Mouse (Mus musculus) thymus, adult 2 months (tissue): Measurements from ENCODE around the gene Mtr. TPM values are rescaled to one million over a fixed set of nuclear protein-coding genes. Genes with fewer than 3 reads are reported as not detected.

Experiments
- DNase-seq: peaks from one replicate; pipeline ENCODE4 v3.0.0; 2021
- H3K27ac ChIP-seq: fragments of 200-500 bp; 2 replicates; pipeline ENCODE4 v1.5.1; 2012; ENCODE audit warnings: low read length, control low read depth; ENCODE audit not compliant: control insufficient read depth, insufficient read depth
- H3K27me3 ChIP-seq: fragments of 200-500 bp; 2 replicates; pipeline ENCODE4 v1.6.1; 2012; ENCODE audit warnings: mild to moderate bottlenecking, low read length, moderate library complexity, mixed read lengths; ENCODE audit not compliant: control insufficient read depth, insufficient read depth
- H3K36me3 ChIP-seq: fragments of 200-500 bp; 2 replicates; pipeline ENCODE4 v1.6.1; 2012; ENCODE audit warnings: mild to moderate bottlenecking, low read length, moderate library complexity; ENCODE audit not compliant: control insufficient read depth, insufficient read depth
- H3K4me1 ChIP-seq: fragments of 200-500 bp; replicated peaks from 2 replicates; pipeline ENCODE4 v1.6.1; 2012; ENCODE audit warnings: low read length; ENCODE audit not compliant: control insufficient read depth, insufficient read depth
- H3K4me3 ChIP-seq: fragments of 200-500 bp; 2 replicates; pipeline ENCODE4 v1.5.1; 2012; ENCODE audit warnings: mild to moderate bottlenecking, low read length, control low read depth, moderate library complexity; ENCODE audit not compliant: control insufficient read depth, insufficient read depth
- CTCF ChIP-seq: fragments of 200-500 bp; IDR thresholded peaks from 2 replicates; pipeline ENCODE4 v1.5.1; 2012; ENCODE audit warnings: mild to moderate bottlenecking, control low read depth, low read length, moderate library complexity, borderline replicate concordance; ENCODE audit not compliant: control insufficient read depth, poor library complexity, insufficient read depth; ENCODE audit errors: extremely low read depth
- POLR2A ChIP-seq: fragments of 200-500 bp; IDR thresholded peaks from 2 replicates; pipeline ENCODE4 v1.6.1; 2012; ENCODE audit warnings: mild to moderate bottlenecking, low read length, control low read depth, moderate library complexity; ENCODE audit not compliant: control insufficient read depth, poor library complexity, insufficient read depth; ENCODE audit errors: extremely low read depth
- WGBS: fragments of 180-500 bp; shearing (Covaris S2); methylation state at CpG from one replicate; pipeline ENCODE4 v1.1.7; 2018; 5-methylcytosine and 5-hydroxymethylcytosine counted together
- polyA plus RNA-seq: library from polyadenylated mRNA; depleted of rRNA; stranded (reverse); fragments of >200 nt; gene quantifications from 2 replicates; pipeline ENCODE4 v1.2.3, GENCODE M21; 2012

Mtr gene
- polyA plus RNA-seq, 1 experiment: 13.5 TPM

DNA sequence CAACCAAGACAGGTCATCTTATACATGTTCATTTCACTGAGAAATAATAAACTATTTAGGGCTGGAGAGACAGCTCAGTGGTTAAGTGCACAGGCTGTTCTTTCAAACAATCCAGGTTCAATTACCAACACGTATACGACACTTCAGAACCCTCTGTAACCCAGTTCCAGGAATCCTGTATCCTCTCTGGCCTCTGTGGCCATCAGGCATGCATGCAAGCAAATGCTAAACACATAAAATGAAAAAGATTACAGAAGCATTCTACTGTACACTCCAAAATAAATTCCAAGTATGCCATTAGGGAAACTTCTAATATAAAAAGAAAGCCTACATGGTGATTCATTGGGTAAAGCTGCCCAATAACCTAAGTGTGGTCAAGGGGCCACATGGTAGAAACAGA lies 12.0 kb downstream of the Mtr start:
- no peak overlapping the region for H3K27ac ChIP-seq
- TF ChIP-seq POLR2A (no peak), CTCF (no peak)
- peaks cover 47% of the 10 kb centered on the region for H3K36me3 ChIP-seq
- H3K4me1 ChIP-seq: no peaks in the 10 kb centered on the region
- DNase-seq: no peak
- no peaks in the 10 kb centered on the region for H3K27me3 ChIP-seq
- H3K4me3 ChIP-seq: no peak overlapping the region
- WGBS: 94% methylated on average over 2 of the region's 2 CpGs

DNA sequence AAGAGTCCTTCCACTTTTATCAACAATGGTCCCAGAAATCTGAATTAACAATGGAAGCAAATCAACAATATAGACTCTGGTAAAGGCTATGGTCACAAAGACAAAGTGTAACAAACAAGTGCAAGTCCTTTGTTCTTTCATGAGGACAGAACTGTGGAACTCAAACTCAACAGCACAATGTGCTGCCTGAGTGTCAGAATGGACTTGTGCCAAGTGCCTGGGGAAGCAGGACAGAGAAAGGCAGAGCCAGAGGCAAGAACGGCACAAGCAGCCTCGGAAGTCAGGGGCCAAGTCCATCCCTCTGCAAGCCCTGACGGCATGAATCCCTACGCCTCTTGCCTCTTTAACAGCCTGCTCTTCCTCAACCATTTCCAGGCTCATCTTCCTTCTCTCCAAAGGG lies 13.9 kb downstream of the Mtr start:
- DNase-seq: no peak
- Histone ChIP-seq H3K36me3 (peaks cover 44% of the 10 kb centered on the region), H3K27ac (no peak overlapping the region), H3K4me3 (no peak overlapping the region), H3K27me3 (no peaks in the 10 kb centered on the region), H3K4me1 (no peaks in the 10 kb centered on the region)
- over 99% methylated on average over 4 of the region's 4 CpGs for WGBS
- TF ChIP-seq POLR2A (no peak), CTCF (no peak)

DNA sequence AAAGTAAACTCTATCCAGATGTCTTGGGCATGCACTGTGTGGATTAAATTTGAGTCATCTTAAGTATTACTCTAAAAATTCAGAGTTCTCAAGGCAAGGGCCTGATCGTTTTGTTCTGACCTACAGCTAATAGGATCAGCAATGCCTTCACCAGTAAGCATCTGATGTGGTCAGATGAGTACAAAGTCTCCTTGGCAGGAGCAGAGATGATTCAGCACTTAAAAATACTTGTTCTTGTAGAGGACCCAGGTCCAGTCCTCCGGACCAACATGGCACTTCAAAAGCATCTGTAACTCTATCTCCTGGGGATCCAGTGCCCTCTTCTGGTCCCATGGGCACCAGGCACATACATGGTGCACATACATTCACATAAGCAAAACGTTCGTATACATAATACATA lies 25.8 kb downstream of the Mtr start:
- Histone ChIP-seq H3K36me3 (peaks cover 41% of the 10 kb centered on the region), H3K4me1 (no peaks in the 10 kb centered on the region), H3K27me3 (no peaks in the 10 kb centered on the region), H3K4me3 (no peak overlapping the region), H3K27ac (no peak overlapping the region)
- 98% methylated on average over 4 of the region's 4 CpGs for WGBS
- TF ChIP-seq POLR2A (no peak), CTCF (no peak)
- no peak for DNase-seq

DNA sequence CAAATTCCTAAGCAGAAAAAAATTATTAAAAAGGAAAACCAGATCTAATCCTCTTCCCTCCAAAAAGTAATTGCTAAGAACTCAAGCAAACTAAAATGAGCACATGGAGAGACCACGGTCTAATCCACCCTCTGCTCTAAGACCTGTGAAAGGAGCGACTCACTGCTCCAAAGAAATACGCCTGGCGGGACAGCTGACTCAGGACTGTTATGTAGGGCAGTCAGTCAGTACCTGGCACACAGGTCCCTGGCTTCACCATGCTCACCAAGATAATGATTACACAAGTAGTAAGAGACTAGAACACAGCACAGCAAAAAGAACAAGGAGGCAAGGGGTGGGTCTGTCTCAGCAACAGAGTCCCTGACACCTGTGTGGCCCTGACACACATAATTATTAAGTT lies 29.7 kb downstream of the Mtr start:
- peaks cover 57% of the 10 kb centered on the region for H3K36me3 ChIP-seq
- no peaks in the 10 kb centered on the region for H3K4me1 ChIP-seq
- no peaks in the 10 kb centered on the region for H3K27me3 ChIP-seq
- WGBS: 97% methylated on average over 4 of the region's 4 CpGs
- no peak overlapping the region for H3K4me3 ChIP-seq
- no peak overlapping the region for H3K27ac ChIP-seq
- no peak for TF ChIP-seq CTCF
- no peak for TF ChIP-seq POLR2A
- DNase-seq: no peak

DNA sequence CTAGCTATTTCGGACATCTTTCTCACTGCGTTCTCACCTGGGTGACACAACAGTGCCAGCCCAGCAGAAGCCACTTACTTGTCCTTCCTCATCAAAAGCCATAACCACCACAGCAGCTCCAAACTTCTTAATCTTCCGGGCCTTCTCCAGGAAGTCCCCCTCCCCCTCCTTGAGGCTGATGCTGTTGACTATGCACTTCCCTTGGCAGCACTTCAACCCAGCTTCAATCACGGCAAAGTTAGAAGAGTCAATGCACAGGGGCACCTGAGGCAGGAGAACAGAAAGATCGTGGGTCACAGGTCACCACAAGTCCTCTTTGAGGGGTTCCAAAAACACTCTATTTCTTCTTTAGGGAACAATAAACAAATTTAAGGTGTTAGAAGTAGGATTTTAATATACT lies 30.3 kb downstream of the Mtr start:
- Histone ChIP-seq H3K27ac (no peak overlapping the region), H3K4me1 (no peaks in the 10 kb centered on the region), H3K36me3 (peaks cover 51% of the 10 kb centered on the region), H3K27me3 (no peaks in the 10 kb centered on the region), H3K4me3 (no peak overlapping the region)
- WGBS: 76% methylated on average over 5 of the region's 5 CpGs
- DNase-seq: no peak
- no peak for TF ChIP-seq POLR2A
- no peak for TF ChIP-seq CTCF

DNA sequence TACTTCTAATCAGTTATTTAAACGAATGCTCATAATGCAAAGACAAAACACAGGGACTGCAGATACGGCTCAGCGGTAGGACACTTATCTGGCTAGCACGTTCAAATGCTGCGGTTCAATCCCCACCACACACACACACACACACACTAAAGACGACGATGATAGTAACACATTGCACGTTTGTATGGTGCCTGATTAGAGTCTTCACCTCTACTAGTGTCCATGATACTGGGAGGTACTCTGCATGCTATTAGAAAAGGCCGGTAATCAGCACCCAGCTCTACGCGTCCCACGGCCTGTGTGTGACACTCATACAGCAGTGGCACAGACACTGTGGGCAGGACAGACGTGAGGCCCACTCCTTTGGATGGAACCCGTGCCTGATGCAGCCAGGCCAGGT lies 39.3 kb downstream of the Mtr start:
- Histone ChIP-seq H3K27ac (no peak overlapping the region), H3K4me3 (no peak overlapping the region), H3K4me1 (no peaks in the 10 kb centered on the region), H3K27me3 (no peaks in the 10 kb centered on the region), H3K36me3 (peaks cover 27% of the 10 kb centered on the region)
- TF ChIP-seq POLR2A (no peak), CTCF (no peak)
- WGBS: 97% methylated on average over 14 of the region's 14 CpGs
- DNase-seq: no peak

DNA sequence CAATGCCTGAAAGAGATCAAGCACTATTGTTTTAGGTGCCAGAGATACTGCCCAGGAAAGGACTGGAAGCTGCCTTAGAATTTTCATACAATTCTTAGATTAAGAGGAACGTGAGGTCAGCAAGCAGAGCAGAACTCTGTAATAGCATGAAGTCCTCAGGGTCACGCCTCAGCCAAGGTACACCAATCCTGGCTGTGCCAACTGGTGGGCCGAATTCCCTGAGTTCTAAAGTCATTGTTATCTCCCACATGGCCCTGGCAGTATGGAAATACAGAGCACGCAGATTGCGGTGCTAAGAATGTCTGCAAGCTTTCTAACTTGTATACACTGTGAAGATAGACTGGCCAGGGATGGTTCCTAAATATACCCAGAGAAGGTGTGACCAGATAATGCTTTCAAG lies 43.0 kb downstream of the Mtr start:
- Histone ChIP-seq H3K4me3 (no peak overlapping the region), H3K27ac (no peak overlapping the region), H3K4me1 (no peaks in the 10 kb centered on the region), H3K27me3 (no peaks in the 10 kb centered on the region), H3K36me3 (peaks cover 25% of the 10 kb centered on the region)
- TF ChIP-seq CTCF: no peak
- no peak for TF ChIP-seq POLR2A
- 98% methylated on average over 5 of the region's 5 CpGs for WGBS
- DNase-seq: no peak
